Mouse (Mus musculus) 3T3-L1 (cell line): ENCODE data around the gene Crtap.
A peak's percentile ranks its signal among the peaks of the same experiment; 100 is the strongest.
"Not testable (repeated sequence)": the region's sequence is repeated elsewhere in the genome, so short reads cannot be mapped to it uniquely, and the experiment has no call there.

Source experiments
- DNase-seq: peaks from one replicate; pipeline ENCODE4 v3.0.0-alpha.2; 2015; ENCODE audit warnings: low read depth, low spot score

Crtap gene

DNA sequence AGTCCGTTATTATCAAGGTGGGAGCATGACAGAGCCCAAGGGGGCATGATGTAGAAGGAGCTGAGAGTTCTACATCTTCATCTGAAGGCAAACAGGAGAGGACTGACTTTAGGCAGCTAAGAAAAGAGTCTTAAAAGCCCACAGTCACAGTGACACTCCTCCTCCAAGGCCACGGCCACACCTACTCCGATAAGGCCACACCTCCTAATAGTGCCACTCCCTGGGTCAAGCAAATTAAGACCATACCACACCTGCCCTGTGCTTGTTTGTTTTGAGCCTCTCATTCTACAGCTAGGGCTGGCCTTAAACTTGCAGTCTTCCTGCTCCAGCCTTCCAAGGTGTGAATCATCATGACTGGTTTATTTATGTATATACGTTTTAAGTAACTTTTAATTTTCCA is 4.8 kb upstream of the Crtap start:
- no peak for DNase-seq

- no peak for DNase-seq
These were observed 4.2 kb upstream of the Crtap start for GRCm38 (mm10) chr9:114394677-114395076.

DNA sequence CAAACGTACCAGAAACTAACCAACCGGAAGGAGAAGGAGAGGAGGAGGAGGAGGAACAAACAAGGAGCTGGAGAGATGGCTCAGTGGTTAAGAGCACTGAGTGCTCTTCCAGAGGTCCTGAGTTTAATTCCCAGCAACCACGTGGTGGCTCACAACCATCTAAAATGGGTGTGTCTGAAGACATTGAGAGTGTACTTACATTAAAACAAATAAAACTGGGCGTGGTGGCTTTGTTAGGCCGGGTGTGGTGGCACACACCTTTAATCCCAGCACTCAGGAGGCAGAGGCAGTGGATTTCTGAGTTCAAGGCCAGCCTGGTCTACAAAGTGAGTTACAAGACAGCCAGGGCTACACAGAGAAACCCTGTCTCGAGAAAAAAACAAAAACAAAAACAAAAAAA is 3.7 kb upstream of the Crtap start:
- not testable (repeated sequence) for DNase-seq

DNA sequence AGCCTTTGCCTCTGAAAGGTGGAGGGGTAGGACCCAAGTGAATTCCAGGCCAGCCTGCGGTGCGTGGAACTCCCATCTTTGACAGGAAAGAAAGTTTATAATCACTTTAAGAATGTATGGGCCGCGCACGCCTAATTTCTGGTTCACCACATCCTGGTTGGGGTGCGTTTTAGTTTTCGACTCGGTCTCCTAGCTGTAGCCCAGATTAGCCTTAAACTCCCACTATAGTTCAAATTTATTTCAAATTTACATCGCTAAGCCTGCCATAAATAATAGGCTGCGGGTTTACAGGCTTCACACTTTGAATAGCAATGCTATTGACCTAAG is 237 bp upstream of the Crtap start:
- DNase-seq: no peak

DNA sequence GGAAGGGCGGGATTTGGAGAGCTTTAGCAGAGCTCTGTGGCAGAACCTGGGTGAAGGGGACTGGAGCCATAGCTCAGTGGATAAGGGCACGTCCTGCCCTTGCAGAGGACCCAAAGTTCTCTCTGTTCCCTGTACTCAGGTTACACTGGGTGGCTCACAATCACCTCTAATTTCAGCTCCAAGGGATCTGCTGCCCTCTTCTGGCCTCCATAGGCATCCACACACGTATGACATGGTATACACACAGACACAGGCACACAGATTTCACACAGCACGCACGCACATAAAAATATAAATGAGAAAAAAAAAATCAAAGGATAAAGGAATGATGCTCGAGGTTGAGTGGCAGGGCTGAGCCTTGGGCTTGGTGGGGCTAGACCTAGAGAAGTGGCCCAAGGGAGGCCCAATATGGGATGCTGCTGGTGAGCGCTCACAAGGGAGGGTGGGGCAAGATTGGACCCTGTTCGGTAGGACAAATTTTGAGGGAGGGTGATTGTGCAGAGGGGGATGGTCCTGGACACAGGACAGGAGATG is 1.0 kb downstream of the Crtap start:
- peak; percentile 67 for DNase-seq

DNA sequence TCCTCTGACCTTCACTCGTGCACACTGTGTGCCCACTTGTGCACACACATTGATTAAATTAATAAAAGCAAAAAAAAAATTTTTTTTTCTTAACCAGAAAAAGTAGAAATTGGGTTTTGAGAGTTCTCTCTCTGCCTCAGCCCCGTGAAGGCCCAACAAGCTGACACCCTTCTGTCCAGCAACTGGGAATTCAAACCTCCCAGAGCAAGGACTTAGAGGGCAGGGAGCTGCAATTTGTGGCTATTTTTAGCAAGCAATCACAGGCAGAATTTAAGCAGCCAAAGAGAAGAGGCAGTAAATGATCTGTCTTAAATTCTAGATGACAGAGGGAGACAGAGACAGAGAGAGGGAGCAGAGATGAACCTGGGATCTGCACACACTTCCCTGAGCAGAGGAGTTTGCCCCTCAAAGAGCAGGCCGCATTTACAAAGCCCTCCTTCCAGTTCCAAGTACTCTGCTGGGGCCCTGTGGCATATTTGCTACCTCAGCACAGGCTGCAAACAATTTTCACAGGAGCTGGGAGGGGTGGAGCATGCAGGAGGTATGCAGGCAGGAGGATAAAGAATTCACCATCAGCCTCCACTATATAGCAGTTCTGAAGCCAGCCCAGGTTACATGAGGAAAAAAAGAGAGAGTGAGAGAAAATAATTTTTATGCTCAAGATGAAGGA is 1.6 kb downstream of the Crtap start:
- no peak for DNase-seq

GRCm38 (mm10) chr9:114388288-114388687 is 2.2 kb downstream of the Crtap start:
- no peak for DNase-seq

- DNase-seq: no peak
These were observed 3.4 kb downstream of the Crtap start for GRCm38 (mm10) chr9:114387086-114387485.

GRCm38 (mm10) chr9:114385160-114385559 is 5.3 kb downstream of the Crtap start:
- no peak for DNase-seq

GRCm38 (mm10) chr9:114384691-114385090 is 5.8 kb downstream of the Crtap start:
- DNase-seq: no peak

GRCm38 (mm10) chr9:114382936-114383710 is 7.4 kb downstream of the Crtap start:
- no peak for DNase-seq

GRCm38 (mm10) chr9:114380881-114381733 is 9.4 kb downstream of the Crtap start:
- DNase-seq: peak; percentile 73

DNA sequence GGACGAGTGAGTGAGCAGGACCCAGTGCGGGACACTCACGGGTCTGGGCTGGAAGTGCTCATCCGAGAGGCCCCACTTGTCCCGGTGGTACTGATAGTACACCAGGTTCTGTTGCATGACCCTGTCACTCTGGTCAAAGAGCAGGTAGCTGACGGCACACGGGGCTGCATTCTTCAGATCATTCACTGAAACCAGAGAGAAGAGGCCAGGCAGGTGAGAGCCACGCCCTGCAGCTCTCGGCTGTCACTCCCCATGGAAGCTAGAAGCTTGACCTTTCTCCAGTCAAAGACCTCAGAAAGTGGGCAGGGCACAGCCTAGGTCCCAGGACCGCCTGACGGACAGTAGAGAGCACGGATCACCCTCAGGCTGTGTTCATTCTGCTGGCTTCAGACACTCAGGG is 10.6 kb downstream of the Crtap start:
- no peak for DNase-seq

GRCm38 (mm10) chr9:114377168-114377567 is 13.3 kb downstream of the Crtap start:
- DNase-seq: no peak

DNA sequence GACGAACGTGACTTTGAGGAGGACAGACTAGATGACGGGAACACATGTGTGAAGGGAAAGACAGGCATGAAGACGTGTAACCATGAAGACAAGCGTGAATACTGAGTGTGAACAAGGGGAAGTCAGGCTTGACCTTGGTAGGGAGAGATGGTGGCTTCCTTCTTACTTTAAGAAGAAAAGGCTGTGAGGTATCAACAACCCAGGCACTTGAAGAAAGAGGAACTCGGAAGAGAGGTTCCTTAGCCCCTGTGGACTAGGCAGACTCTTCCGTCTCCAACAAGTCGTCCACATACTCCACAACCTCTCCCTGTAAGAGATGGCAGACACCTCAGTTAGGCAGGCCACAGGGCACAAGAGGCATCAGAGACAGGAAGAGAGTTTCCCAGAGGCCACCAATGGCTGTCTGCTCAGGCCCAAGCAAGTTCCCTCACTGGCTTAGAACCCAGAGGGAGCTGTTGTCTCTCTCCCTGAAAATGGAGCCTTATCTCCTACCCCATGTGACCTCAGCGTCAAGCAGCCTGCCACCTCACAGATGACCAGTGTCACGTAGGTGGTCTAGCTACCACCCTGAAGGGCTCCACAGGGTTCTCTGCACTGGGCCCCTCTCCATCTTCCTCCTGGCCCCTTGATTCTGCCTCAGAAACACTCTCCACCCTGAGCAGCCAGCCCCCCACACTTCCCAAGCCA is 15.1 kb downstream of the Crtap start:
- no peak for DNase-seq

DNA sequence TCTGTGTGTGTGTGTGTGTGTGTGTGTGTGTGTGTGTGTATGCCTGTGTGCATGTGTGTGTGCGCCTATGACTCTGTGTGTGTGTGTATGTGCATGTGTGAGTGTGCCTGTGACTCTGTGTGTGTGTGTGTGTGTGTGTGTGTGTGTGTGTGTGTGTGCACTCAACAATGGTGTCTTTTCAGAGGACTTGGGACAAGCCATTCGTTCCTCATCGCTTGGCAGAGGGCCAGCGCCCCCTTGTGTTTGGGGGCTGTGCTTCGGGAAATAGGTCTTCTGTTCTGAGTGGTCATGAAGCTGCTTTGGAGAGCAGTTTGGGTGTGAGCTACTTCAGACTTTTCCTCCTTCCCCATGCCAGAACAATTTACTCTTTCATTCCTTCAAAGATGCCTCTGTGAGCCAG is 18.8 kb downstream of the Crtap start:
- not testable (repeated sequence) for DNase-seq

DNA sequence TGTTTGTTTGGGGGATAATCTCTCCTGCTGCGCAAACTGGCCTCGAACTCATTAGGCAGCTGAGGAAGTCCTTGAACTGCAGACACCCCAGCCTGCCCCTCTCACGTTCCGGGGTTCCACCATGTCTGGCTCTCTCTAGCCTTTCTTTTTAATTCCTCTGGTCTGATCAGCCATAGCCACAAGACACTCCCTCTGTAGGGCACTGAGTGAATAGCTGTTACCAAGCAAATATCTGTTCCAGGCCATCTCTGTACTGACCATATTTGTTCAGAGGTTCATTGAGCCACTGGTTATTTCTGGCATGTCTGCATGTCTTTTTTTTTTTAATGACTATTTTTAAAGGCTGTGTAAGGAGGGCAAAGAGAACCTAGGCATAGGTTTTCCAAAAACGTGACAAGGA is 21.1 kb downstream of the Crtap start:
- peak; percentile 30 for DNase-seq

DNA sequence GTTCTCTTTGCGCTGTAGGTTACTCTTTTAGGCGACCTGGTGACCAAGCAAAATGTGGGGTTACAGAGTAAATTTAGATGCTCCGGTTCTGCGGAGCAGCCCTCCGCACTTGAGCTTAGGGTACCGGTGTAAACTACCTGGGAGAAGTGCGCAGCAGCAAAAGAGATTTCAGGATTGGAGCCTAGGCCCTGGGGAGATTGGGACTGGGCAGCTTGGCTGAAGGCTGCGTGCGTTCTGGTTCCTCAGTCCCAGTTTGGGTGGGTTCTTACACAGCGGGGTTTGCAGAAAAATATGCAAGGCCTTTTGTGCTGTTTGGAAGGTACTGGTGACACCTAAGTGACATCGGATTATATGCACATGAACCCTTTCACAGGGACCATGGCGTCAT is 22.0 kb downstream of the Crtap start:
- no peak for DNase-seq

DNA sequence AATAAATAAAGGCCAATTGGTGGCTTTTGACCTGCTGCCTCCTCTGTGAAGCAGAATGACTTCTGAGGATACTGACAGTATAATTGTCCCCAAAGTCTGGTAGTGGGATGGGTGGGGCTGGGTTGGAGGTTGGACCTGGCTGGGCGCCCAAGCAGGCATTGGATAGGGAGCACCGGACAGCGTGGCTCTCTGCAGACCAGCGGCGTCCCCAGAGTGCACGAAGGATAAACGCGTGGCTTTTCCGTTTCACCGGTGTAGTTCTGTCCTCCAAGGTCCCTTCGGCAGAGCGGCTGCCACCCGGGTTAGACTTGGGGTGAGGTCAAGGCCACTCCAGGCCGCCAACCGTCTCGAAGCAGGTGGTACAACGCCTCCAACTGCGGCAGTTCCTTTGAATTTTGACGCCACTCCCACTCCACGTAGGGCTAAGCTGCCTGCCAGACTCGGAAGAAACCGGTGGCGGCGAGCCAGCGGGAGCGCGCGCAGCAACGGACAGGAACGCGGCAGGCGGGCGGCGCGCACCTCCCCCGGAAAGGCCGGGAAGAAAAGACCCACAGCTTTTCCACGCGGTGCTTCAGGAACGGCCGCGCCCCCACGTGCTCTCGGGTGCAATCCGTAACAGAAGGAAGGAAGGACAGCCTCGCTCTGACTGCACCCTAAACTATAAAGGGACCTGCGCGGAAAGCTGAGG is 22.5 kb downstream of the Crtap start:
- peak; percentile 43 for DNase-seq

DNA sequence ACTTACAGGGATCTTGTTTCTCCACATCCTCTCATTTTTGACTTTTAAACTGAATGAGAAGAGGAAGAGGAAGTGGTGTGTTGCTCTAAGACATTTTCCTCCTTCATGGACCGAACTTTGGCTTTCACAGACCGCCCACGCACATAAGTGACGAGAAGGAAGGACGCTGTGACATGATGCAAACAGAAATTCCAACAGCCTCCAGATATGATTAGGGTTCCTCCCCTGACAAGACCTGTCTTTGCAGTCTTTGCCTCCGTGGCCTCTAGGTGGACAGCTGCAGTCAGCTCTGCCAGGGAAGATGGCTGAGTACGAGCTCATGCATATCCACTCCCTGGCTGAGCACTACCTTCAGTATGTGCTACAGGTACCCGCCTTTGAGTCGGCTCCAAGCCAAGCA is 60.6 kb downstream of the Crtap start, which contains the start of gene Bcl2a1c:
Gene Bcl2a1c, plus strand, starts transcription at position 281 of the 400 bp plus-strand sequence.
- DNase-seq: not testable (repeated sequence)

- DNase-seq: not testable (repeated sequence)
These were observed 62.1 kb downstream of the Crtap start for GRCm38 (mm10) chr9:114328332-114328731.
